Mouse (Mus musculus) embryonic fibroblast, embryonic 13.5 days (primary cell): Measurements from ENCODE around the gene Foxi1.

Source experiments
- CTCF ChIP-seq: IDR thresholded peaks from 2 replicates; pipeline ENCODE4 v1.5.1; 2011; ENCODE audit warnings: mild to moderate bottlenecking, control low read depth, low read length, moderate library complexity, borderline replicate concordance; ENCODE audit not compliant: insufficient read depth
- POLR2A ChIP-seq: IDR thresholded peaks from 2 replicates; pipeline ENCODE4 v1.6.1; 2011; ENCODE audit warnings: low read depth, mild to moderate bottlenecking, control low read depth, low read length, moderate library complexity

DNA sequence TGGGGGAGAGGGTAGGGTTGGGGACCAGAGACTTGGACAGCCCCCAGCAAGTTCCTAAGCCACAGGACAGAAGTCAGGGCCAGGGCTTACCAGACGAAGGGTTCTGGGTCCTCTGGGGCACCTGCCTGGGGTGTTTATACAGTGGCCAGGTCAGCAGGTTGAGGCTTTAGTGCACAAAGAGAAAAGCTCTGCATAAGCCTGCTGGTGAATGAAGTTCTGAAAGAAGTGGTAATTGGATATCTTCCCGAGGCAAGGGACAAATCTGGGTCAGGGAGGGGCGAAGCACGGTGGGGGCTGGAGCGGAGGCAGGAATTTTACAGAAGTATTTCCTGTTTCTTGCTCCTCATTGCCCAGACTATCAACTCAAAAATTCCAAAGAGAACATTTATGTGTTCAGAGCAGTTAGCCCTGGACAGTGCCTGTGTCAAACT, 38.4 kb downstream of the Foxi1 start:
- TF ChIP-seq CTCF = no peak
- TF ChIP-seq POLR2A = no peak
